Mouse (Mus musculus) ES-CJ7 (cell line): Measurements from ENCODE around the gene Rps6kc1.

ENCODE experiments used
- DNase-seq: peaks from one replicate; pipeline ENCODE4 v3.0.0; 2011; ENCODE audit warnings: low read depth, low spot score

Rps6kc1 gene

DNA sequence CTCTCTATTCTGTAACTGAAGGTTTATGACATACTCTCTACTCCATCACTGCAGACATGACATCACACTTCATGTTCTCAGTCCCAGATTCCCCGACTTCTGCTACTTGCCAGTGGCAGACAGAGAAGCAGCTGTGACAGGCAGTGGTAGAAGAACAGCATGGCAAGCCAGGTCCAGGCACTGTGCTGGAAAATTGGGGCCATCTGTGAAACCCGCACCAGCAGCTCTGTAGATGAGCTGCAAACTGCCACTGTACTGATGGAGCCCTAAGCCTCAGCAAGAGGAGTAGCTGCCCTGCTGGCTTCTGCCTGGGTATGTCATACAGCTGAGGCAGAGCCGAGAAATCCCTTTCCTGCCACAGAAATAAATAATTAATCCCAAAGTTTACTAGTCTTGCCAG, 236.1 kb downstream of the Rps6kc1 start:
- DNase-seq = no peak

DNA sequence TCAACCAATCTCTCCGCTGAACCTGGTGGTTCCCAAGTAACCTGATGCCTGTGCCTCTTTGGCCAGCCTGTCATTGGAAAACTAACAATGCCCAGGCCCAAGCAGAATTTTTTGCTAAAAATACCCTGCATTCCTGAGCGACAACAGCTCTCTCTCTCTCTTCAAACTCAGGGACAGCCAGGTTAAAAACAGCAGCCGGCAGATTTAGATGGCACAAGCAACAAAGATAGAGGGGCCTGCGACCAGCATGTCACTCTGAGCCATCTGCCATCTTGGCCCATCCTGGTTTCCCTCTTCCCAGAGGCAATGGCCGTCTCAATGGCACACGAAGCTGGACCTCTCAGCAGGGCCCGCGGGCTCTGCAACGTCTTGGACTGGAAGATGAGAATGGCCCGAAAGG, 242.5 kb downstream of the Rps6kc1 start:
- DNase-seq = no peak

DNA sequence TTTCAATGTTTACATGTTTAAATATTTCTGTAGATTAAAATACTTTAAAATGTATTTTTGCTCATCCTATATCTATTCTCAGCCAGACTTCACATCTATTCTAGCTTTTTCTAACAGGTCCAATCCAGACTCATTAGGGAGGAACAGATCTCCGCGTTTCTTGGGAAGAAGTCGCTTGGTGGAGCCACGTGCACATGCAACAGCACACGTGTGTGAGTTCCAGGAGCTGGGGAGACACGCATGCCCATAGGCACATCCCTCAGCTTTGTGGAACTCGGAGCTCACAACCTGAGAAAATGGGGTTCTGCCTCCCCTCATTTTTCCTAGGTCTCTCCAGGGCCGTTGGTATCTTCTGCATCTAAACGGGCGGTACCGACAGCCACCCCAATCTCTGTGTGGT, 243.7 kb downstream of the Rps6kc1 start:
- no peak for DNase-seq

DNA sequence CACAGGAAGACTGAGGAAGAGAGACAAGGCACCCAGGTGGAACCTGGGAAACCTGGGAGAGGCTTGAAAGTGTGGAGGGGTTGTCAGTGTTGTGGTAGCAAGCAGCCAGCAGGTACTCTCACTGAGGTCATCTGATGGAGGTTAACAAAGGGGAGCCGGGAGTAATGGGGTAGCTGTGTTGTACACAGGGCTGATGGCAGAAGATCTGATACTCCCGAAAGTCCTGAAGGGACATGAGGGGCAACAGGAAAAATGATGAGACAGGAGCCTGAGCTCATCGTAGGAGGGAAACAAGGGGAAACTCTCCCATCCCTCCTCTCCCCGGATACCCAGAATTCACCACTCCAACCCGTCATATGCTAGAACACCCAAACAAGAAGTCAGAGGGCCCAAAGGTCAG, 244.2 kb downstream of the Rps6kc1 start:
- DNase-seq = no peak

DNA sequence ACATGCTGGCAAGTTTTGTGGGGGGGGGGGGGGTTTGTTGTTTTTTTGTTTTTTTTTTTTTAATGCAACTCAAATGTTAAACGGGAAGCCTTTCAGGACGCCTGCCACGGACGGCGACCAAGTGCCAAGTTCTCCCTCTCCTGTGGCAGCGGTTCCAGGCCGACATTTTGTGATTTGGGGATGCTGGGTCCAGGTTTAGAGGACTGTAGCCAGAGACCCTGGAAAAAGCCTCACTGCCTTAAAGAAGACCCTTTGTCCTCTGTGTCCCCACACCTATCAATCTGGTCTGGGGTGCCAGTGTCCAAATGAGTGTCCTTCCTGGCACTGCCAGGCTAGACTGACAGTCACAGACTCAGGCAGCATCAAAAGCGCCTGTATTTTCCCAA, 246.1 kb downstream of the Rps6kc1 start:
- no peak for DNase-seq

DNA sequence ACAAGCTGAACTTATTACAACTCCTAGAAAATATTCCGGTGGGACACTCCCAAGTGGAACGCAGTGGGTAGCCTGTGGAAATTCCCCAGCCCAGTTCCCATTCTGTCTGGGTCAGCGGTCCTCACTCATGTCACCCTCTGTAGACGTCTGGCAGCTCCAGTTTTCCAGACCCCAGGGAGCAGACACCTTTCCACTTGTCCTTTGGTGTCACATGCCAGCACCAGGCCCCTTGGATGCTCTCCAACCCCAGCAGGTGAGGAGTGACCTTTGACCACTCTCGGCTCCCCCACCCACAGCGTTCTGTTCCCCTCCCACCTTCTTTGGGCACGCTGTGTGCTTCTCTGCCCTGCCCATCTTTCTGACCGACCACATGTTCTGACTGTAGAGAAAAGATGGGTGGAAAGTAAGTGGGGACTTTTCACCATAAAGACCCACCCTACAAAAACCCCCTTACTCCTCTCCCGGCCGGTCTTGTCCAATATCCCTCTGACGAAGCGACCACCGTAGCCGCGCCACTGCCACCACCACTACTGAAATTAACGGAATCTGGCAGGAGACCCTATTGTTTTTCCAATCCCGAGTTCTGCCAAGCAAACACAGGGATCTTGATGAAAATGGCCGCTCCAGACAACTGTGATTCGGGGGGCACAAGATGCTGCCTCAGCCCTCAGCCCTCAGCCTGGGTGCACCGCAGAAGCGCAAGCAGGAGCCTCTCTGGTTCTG, 246.6 kb downstream of the Rps6kc1 start:
- DNase-seq = no peak

DNA sequence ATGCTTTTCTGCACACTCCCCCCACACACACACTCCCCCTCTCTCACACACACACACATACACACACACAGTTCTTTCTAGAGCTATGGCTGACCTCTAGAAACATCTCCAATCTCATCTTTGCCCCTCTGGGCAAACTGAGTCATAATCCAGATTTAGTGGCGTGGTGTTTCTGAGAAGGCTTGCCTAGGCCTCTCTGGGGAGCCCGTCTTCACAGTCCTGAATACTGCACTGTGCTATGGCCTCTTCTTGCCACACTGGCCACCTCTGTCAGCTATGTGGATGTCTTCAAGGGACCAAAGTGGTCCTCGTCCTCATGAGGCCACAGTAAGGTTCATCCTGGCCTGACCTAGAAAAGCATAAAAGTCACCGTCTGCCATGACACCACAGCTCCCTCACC, 247.6 kb downstream of the Rps6kc1 start:
- no peak for DNase-seq

DNA sequence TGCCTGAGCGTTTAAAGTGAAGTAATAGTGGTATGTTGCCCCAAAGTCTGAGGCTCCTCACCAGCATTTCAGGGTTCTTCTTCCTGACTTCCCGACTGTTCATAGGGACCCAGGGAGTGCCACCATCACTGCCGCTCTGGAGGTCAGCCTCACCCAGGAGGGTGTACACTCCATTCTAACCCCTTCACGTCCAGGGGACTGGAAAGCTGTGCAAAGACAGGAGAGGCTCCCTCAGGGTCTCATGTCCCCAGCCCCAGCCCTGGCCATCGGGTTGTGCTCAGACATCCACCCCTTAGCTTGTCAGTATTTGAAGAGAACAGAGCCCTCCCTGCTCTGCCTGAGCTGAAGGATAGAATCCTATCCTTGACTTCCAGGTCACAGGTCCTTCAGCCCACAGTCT, 248.8 kb downstream of the Rps6kc1 start:
- DNase-seq = no peak

DNA sequence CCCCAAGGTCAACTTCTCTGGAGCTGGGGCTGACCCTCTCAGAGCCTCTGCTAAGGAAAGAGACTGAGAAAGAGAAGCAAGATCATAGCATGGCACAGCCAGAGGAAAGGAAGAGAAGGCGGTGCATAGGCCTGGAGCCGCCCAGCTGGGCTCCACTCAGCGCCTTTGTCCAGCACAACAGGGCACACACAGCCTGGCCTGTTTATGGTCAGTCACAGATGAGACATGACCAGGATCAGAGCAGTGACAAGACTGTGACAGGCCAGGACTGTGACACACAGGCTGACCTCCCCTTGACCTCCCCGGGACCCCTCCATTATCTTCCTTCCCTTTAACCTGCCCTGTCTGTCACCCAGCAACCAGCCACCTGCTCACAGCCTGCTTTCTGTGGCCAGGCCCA, 249.8 kb downstream of the Rps6kc1 start:
- DNase-seq = no peak

DNA sequence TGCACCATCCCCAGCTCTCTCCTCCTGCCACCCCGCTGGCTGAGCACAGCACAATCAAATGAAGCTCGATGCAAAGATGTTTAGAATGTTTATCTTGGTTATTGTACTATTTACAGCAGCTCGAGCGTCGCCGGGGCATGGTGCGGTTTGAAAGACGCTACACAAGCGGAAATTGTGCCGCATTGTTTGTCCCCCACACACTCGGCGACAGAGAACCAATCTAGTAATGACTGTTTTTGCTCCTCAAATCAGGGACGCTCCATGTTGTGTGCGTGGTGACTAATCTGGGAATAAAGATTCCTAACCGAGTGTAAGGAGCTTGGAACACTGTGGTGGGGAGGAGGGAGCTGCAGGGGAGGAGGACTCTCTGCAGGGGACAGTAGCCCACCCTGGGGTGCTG, 250.3 kb downstream of the Rps6kc1 start:
- DNase-seq = no peak

DNA sequence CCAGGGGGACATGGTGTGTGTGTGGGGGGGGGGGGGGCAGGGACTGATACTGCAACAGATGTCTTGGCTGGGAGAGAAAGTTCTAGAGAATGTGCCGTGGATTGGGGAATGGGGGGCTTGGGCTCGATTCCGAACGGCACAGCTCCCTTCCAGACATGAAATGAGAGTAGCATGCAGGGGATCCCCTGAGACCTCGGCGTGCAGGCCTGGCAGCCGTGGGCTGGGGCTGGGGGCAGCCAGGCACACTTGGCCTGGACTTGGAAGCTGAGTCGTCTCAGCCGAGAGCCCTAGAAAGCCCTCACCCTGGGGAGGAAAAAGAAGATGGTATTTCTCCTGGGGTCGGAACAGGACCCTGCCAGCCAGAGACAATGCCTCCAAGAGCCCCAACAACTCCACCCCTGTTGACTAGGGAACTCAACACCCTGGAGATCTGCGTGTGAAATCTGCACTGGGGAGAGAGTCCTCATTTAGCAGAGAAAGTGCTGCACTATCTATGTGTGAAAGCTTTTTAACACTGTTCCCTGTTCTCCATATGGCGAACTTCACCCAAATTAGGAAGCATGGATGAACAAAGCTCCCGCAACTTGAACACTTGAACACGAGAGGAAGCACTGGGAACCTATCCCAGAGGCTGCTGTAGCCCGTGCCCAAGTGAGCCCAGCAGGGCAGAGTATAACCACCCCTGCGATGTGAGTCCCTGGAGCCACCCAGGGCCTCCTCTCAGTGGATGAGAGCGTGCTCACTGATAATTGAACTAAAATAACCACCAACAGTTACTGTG, 251.7 kb downstream of the Rps6kc1 start:
- no peak for DNase-seq

DNA sequence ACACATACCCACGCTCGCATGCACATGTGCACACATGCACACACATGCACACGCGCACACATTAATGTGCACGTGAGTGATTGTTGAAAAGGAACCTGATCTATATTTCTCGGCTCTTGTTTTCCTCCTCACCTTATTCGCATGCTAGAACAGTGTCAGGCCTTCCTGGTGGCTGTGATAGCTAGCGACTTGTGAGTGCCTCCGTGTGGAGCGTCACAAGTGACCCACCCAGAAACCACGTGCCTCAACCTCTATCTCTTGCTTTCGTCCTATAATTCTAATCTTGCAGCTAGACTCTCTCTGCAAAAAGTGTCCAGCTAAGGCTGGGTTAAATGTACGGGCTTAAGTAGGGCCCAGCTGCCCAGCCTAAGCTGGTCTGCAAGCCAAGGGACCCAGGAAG, 253.3 kb downstream of the Rps6kc1 start:
- no peak for DNase-seq

DNA sequence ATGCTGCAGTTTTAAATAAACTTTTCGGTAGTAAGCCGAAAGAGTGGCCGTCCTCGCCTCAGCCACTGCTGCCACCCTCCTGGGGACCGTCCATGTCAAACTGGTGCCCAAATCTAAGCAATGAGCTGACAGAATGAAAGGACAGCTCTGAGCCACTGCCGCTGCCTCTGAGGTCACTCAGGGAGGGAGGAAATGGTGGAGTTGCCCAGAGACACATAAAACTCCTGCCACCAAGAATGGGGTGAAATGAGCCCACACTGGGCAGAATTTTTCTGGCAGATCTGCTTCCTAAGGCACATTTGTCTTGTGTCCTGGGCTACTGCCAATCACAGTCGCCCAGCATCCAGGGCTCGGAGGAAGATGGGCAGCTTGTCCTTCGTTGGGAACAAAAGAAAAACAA, 255.5 kb downstream of the Rps6kc1 start:
- no peak for DNase-seq

DNA sequence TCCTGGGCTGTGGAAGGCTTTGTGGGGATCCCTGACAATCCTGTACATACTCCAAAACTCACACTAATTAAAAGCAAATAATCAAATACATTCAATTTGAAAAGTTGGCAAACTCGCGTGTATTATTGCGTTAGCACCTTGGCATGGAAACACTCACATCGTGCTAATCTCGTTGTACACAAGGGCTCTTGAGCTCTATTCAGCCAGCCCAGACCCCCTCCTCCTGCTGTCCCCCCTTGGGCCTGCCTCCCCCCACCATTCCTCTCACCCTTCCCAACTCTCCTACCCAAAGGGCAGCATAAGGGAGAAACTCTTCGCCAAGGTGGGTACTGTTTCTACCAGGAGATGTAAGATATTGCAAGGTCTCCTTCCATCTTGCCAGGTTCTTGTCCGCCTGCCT, 255.9 kb downstream of the Rps6kc1 start:
- no peak for DNase-seq

DNA sequence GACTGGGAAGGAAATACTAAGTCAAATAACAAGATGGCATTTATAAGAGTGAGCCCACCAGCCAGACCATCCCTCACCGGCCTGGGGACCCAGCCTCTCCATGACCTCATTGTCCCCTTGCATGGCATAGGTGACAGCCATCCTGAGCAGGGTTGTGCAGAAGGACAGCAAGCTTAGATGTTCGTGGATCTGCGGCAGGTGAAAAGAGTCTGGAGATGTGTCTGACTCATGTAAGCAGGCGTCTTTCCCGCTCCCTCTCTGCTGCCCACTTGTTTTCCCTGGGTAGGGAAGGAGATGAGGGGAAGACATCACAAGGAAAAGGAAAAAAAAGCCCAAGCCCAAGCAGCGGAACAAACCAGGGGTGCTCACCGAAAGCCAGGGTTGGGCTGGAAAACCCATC, 256.5 kb downstream of the Rps6kc1 start:
- DNase-seq = no peak

DNA sequence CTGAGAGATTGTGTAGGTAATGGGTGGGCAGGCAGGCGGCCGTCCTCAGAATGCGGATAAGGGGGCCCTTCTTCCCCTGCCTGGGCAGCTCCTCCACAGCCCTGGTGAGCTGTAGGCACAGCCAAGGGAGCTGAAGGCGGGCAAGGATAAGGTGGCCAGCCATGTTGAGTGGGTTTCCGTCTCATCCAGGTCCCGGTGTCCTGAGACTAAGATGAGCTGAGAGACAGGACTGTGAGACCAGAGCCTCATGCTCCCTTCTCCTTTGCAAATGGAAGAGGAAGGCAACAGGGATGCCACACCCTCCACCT, 256.9 kb downstream of the Rps6kc1 start:
- DNase-seq = no peak

DNA sequence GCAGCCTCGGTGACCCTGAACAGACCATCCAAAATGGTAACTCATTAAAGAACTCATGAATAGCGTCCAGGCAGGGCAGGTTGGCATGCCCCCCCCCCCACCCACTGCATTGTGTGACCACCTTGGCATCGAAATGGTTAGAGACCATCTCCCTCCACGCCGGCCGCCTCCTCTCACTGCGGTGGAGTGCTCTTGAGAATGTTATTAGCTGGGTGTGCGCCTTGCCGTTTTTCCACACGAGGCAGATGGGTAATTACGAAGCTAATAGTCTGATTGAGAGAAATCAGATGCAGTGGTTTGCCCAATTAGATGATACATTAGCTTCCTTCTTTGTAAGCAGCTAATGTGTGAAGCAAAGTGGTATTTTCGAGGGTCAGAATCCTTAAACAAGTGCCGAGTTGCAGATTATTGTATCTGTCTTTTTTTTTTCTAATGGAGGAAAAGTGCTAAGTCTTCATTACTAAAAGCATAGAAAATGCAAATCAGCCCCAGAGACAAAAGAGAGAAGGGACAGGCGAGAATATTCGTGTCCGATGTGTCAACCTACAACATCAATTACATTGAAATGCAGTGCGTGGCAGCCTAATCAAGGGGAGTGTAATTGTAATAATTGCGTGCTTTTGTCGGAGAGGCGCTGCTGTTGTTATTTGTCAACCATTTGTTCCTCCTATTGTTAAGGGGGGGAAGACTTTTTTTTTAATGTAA, 257.4 kb downstream of the Rps6kc1 start:
- DNase-seq = no peak

DNA sequence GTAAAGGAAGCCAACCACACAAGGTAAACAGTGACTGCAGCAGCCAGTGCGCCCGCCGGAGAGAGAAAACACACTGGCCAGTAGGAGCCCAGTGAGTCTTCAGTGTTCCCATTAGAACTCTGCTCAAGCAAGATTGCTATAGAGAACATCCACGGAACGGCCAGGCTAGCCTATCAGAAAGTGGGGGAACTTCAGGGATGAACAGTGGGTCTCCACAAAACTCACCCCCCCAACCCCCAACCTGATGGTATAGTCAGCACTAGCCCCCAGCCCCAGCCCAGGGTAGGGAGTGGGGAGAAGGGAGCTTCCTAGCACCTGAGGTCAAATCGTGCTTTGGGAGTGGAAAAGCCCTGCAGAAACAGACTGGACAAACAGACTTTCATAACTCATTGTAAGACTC, 258.5 kb downstream of the Rps6kc1 start:
- DNase-seq = no peak
